Mouse (Mus musculus) embryonic fibroblast, embryonic 13.5 days (primary cell): Measurements from ENCODE around the gene Fkrp.

Experiments used
- CTCF ChIP-seq: IDR thresholded peaks from 2 replicates; pipeline ENCODE4 v1.5.1; 2011; ENCODE audit warnings: mild to moderate bottlenecking, control low read depth, low read length, moderate library complexity, borderline replicate concordance; ENCODE audit not compliant: insufficient read depth
- POLR2A ChIP-seq: IDR thresholded peaks from 2 replicates; pipeline ENCODE4 v1.6.1; 2011; ENCODE audit warnings: low read depth, mild to moderate bottlenecking, control low read depth, low read length, moderate library complexity

DNA sequence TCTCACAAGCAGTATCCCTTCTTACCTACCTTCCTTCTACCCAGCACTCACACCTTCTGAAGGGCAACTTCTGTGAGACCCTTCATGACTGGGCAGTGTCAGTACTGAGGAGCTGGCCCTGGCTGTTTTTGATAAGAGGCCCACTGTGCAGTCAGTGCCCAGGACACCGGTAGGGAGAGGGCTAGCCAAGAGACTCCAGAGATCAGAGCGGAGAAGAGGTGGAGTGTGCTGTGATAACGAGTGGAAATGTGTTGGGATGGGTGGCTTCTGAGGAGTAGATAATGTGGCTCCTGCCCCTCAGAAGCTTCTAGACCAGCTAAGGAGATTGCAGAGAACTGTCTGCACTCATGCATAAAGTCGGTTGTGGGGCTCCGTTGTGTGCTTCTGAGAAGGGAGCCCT is 3.3 kb upstream of the Fkrp start:
- TF ChIP-seq POLR2A (no peak), CTCF (no peak)
